Mouse (Mus musculus): Measurements from ENCODE around the gene Bend6.

DNA sequence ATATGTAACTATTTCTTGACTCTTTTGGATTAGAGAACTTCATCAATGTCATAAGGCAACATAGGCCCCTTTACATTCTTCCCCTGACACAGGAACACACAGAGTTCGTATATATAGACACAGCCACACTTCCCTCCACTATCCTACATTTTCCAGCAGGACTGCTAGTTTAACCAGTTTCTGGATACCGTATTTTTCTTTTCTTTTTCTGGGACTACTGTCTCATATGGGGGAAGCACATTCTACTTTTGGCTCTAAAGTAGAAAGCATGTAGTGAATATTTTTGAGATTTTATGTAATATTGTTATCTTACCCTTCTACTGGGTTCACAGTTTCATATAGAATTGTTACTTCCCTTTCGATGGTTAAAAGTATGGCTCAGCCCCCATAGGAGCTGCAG is 38.2 kb downstream of the Bend6 start:
- TF ChIP-seq CTCF (conservative IDR thresholded peaks at IDR 0.05; ENCODE audit: low read length) (no peak), POU5F1 (IDR thresholded peaks at IDR 0.05; ENCODE audit: borderline replicate concordance, low read length) (no peak), NANOG (IDR thresholded peaks at IDR 0.05; ENCODE audit: borderline replicate concordance, low read length) (no peak)

All from E14TG2a.4 (cell line).